Mouse (Mus musculus) layer of hippocampus, postnatal 25 days (tissue): ENCODE measurements around the gene H2afv. TPM values are rescaled to one million over a fixed set of nuclear protein-coding genes. Genes with fewer than 3 reads are reported as not detected.
A peak's percentile ranks its signal among the peaks of the same experiment; 100 is the strongest.
"Not testable (repeated sequence)": the region's sequence is repeated elsewhere in the genome, so short reads cannot be mapped to it uniquely, and the experiment has no call there.

Source experiments
- DNase-seq, 2 experiments: peaks; one replicate each; pipeline ENCODE4 v3.0.0; 2022; ENCODE audit warnings: mixed read lengths in 2 of 2, low spot score in 1 of 2; ENCODE audit errors: extremely low spot score in 1 of 2
- total RNA-seq, 2 experiments: library from RNA; stranded (reverse); gene quantifications; 2 replicates each; pipeline ENCODE4 v1.2.3; 2021

The H2afv gene
- total RNA-seq, 2 experiments from 2014 or later, result 40.9 to 42.0 TPM

DNA sequence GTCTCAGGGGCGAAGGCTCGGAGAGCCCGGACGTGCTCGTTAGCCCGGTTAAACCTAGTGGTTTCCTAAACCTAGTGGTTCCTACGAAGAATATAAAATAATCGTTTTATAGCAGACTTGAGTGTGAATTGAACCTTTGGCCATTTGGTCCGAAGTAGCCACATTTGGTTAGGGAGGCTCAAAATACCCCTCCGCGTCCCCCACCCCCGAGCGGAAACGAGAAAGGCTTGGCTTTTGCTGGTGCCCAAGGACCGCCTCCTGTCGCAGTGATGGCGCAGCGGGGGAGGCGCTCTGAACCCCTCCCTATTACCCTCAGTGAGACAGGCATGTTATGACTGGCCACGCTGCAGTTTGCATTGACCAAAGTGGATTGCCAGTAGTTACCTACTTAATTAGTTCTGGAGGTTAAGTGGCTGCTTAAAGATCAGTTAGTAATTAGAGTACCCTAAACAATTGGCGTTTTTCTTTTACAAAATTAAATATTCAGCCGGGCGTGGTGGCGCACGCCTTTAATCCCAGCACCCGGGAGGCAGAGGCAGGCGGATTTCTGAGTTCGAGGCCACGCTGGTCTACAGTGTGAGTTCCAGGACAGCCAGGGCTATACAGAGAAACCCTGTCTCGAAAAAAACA, 27.7 kb downstream of the H2afv start:
- DNase-seq, result peak; percentile 61 to 64

- peak; percentile 98 to 99 for DNase-seq
These were observed 28.5 kb downstream of the H2afv start for GRCm38 (mm10) chr11:6415551-6416404.

GRCm38 (mm10) chr11:6414751-6415550, 29.3 kb downstream of the H2afv start, which contains the start of gene Ppia:
Gene Ppia, plus strand, starts transcription at chr11:6415443.
- no peak for DNase-seq

DNA sequence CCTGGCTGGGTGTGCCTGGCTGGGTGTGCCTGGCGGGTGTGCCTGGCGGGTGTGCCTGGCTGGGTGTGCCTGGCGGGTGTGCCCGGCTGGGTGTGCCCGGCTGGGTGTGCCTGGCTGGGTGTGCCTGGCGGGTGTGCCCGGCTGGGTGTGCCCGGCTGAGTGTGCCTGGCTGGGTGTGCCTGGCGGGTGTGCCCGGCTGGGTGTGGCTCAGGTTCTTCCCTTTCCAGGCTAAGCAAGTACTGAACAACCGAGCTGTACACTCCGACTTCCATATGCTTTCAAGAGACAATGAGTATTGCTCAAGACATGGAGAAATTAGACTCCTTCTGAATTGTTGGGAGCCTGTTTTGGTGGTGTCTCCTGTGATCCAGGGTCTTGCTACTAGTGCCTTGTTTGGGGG, 31.0 kb downstream of the H2afv start:
- no peak for DNase-seq

GRCm38 (mm10) chr11:6411684-6412083, 32.6 kb downstream of the H2afv start:
- peak; percentile 85 to 95 for DNase-seq

- DNase-seq, result not testable (repeated sequence)
These were observed 33.5 kb downstream of the H2afv start for GRCm38 (mm10) chr11:6410755-6411154.

GRCm38 (mm10) chr11:6410050-6410602, 34.1 kb downstream of the H2afv start:
- DNase-seq, result no peak

DNA sequence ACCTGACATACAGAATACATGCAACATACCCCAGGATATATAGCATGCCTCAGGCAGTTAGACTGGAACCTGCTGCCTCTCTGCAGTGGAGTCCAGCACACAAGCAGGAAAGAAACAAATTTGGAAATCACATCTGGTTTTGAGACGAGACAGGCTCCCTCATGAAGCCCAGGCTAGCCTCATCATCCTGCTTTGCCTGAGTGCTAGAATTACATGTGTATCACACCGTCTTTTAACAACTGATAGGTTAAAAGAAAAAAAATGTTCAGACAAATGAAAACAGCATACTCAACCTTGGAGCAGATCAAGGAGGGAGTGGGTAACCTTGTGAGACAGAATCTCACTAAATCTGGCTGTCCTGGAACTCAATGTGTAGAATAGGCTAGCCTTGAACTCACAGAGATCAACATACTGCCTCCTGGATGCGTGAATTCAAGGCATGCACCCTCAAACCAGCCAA, 37.1 kb downstream of the H2afv start:
- DNase-seq, result no peak

- DNase-seq, result peak in 1 of 2 experiments; percentile 29
These were observed 37.7 kb downstream of the H2afv start for GRCm38 (mm10) chr11:6406251-6407161.

DNA sequence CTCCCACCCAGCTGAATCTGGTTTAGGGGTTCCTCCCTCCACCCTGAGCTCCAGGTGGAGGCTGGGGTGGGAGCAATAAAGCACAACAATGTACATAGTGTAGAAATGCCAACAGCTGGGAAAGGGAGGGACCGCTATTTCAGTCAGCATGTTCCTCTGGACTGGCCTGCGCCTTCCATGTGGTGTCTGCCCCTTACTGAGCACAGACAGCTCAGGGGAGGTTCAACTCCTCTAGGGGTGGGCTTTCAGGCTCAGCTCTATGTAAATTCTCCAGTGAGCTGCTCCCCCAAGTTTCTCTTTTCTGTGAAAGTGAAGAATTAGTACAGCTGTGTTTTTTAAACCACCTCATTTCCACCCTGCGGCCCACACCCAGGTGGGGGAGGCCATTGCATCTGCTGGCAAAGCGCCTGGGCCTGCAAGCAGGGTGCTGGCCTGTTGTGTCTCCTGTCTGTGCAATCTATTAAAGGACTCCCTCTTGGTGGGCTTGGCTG, 38.6 kb downstream of the H2afv start:
- DNase-seq, result no peak

DNA sequence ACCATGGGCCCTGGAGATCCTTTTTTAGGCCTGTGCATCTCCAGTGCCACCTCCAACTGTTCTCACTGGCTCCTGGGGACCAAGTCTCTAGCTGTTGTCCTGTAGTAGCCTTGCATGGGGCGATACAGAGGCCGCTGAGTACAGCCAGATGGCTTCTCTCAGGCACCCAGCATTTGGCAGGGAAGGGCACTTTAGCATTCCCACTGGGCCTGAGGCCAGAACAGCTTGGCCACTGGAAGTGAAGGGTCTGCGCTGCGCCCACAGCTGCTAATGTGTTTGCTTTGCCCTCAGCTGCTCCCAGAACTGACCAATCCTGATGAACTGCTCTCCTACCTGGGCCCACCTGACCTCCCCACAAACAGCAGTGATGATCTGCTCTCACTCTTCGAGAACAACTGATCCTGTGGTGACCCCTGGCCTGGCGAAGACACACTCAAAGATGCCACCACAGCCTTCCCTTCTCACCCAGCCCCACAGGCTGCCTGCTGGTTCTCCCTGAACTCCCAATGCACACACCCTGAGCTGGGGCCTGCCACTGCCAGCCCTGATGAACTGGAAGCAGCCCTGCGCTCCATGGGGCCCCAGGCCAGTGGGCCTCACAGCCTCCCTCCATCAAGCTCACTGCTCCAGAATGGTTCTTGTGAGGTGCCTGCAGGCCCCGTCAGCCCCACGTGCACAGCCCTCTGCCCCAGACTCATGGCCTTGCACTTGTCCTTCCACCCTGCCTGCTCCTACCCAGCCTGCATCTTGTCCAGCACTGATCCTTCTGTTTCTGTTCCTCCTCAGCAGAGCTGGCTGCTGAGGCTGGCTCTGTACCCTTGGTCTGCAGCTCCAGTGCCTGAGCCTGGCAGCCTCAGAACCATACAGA, 39.3 kb downstream of the H2afv start:
- no peak for DNase-seq

DNA sequence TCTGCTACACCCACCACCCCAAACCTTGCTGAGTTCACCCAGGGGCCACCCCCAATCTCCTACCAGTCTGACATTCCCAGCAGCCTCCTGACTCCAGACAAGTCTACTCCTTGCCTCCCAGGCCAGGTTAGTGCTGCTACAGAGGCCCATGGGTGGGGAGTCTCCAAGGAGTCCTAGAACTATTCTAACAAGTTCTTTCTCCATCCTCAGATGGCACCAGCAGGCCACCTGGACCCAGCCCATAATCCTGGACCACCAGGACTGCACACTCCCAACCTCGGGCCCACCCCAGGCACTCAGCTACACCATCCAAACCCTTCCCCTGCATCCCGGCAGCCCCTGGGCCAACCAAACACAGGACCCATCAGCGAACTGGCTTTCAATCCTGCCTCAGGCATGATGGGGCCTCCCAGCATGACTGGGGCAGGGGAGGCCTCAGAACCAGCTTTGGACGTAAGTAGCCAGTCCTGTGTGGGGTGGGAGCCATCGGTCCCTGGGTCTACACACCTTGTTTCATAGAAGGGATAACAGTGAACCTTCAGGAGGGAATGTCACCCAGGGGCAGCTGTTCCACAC, 40.3 kb downstream of the H2afv start:
- DNase-seq, result no peak

GRCm38 (mm10) chr11:6402515-6403510, 41.4 kb downstream of the H2afv start:
- peak in 1 of 2 experiments; percentile 73 for DNase-seq

DNA sequence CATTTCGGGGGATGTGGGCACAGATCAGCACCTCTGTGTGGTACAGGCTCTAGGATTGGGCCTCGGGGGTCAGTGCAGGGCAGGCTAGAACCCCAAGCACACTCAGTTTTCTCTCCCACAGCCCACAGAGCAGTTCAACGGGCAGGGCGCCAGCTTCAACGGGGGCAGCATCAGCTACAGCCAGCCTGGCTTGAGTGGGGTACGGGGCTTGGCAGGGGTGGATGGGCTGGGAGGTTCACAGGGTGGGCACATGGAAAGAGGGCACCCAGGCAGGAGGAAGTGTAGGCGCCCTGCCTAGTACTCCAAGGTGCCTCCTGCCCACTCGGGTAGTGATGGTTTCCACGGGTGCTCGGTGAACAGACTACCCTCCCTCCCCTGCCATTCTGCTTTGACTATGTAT, 46.1 kb downstream of the H2afv start:
- no peak for DNase-seq

DNA sequence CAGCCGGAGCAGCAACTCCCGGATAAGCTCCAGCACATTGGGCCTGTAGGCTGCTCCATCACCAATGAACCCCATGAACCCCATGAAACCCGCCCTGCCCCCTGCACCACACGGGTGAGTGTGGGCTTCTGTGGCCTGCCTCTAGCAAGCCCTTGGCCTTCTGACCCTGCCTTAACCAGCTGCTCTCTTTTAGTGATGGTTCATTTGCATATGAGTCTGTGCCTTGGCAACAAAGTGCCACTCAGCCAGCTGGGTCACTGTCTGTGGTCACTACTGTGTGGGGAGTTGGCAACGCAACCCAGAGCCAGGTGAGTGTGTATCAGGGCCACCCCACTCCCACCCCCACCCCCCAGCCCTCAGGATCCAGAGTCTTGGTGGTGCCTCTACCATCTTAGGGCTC, 48.7 kb downstream of the H2afv start:
- no peak for DNase-seq

GRCm38 (mm10) chr11:6393866-6394265, 50.4 kb downstream of the H2afv start:
- no peak for DNase-seq

DNA sequence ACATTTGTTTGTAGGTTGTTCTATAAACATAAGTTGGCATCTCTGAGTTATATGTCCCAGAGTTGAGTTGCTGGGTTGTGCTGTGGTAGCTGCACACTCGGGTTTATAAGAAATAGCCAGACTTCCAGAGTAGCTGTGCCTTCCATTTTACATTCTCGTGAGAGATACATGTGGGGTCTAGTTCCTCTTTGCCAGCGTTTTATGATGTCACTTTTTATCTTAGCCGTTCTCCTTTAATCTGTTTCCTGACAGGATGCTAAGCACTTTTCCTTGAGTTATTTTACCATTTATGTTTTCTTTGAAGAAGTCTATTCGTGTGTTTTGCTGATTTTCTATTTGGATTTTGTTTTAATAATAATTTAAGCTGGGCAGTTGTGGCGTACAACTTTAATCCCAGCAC, 51.4 kb downstream of the H2afv start:
- no peak for DNase-seq
